Mouse (Mus musculus): ENCODE data around the gene Brwd1. TPM values are rescaled to one million over a fixed set of nuclear protein-coding genes. Genes with fewer than 3 reads are reported as not detected.
"Not testable (repeated sequence)": the region's sequence is repeated elsewhere in the genome, so short reads cannot be mapped to it uniquely, and the experiment has no call there.

Gene Brwd1
- total RNA-seq, 2 experiments from 2014 or later: 72.0 to 78.2 TPM

- intact Hi-C loops (cut with DNase I): no loop called here
- no peak for DNase-seq (ENCODE audit: low spot score)
Observed at GRCm38 (mm10) chr16:95992596-95992995, 89.7 kb downstream of the Brwd1 start.

- intact Hi-C loops (cut with DNase I): no loop called here
Observed at GRCm38 (mm10) chr16:95991122-95991900, 91.0 kb downstream of the Brwd1 start.

GRCm38 (mm10) chr16:95990462-95991121, 91.7 kb downstream of the Brwd1 start, which contains the start of gene Psmg1:
Gene Psmg1 (minus strand): TSS chr16:95990960.
- intact Hi-C loops (cut with DNase I): no loop called here
- peak; percentile 89 for DNase-seq (ENCODE audit: low spot score)

More at GRCm38 (mm10) chr16:95991122-95991900, 91.0 kb downstream of the Brwd1 start:
- DNase-seq (ENCODE audit: low spot score): no peak

- intact Hi-C loops (cut with DNase I): no loop called here
- no peak for DNase-seq (ENCODE audit: low spot score)
Observed at GRCm38 (mm10) chr16:95984911-95985310, 97.4 kb downstream of the Brwd1 start.

GRCm38 (mm10) chr16:95983601-95984000, 98.7 kb downstream of the Brwd1 start:
- no peak for DNase-seq (ENCODE audit: low spot score)

GRCm38 (mm10) chr16:95970841-95971240, 111.5 kb downstream of the Brwd1 start:
- DNase-seq (ENCODE audit: low spot score): no peak
- intact Hi-C loops (cut with DNase I): no loop called here

More at GRCm38 (mm10) chr16:95983601-95984000, 98.7 kb downstream of the Brwd1 start:
- intact Hi-C loops (cut with DNase I): no loop called here

- no peak for DNase-seq (ENCODE audit: low spot score)
- intact Hi-C loops (cut with DNase I): no loop called here
Observed at GRCm38 (mm10) chr16:95967455-95967854, 114.9 kb downstream of the Brwd1 start.

- DNase-seq (ENCODE audit: low spot score): no peak
- intact Hi-C loops (cut with DNase I): loop anchor here (5.0 kb wide), 4 partner anchors 352 to 762 kb away; no protein-coding TSS in a partner anchor
Observed at GRCm38 (mm10) chr16:95964427-95965023, 117.8 kb downstream of the Brwd1 start.

GRCm38 (mm10) chr16:95961484-95961883, 120.8 kb downstream of the Brwd1 start:
- DNase-seq (ENCODE audit: low spot score): not testable (repeated sequence)
- intact Hi-C loops (cut with DNase I): loop anchor here (5.0 kb wide), 4 partner anchors 349 to 759 kb away; no protein-coding TSS in a partner anchor

GRCm38 (mm10) chr16:95960689-95961088, 121.6 kb downstream of the Brwd1 start:
- not testable (repeated sequence) for DNase-seq (ENCODE audit: low spot score)
- intact Hi-C loops (cut with DNase I): loop anchor here (5.0 kb wide), 4 partner anchors 348 to 758 kb away; no protein-coding TSS in a partner anchor

- DNase-seq (ENCODE audit: low spot score): no peak
- intact Hi-C loops (cut with DNase I): no loop called here
Observed at GRCm38 (mm10) chr16:95958080-95958479, 124.2 kb downstream of the Brwd1 start.

GRCm38 (mm10) chr16:95956618-95957017, 125.7 kb downstream of the Brwd1 start:
- DNase-seq (ENCODE audit: low spot score): no peak
- intact Hi-C loops (cut with DNase I): no loop called here

GRCm38 (mm10) chr16:95955716-95956346, 126.5 kb downstream of the Brwd1 start:
- DNase-seq (ENCODE audit: low spot score): no peak
- intact Hi-C loops (cut with DNase I): no loop called here

- intact Hi-C loops (cut with DNase I): no loop called here
- no peak for DNase-seq (ENCODE audit: low spot score)
Observed at GRCm38 (mm10) chr16:95954341-95954740, 128.0 kb downstream of the Brwd1 start.

GRCm38 (mm10) chr16:95953159-95953650, 129.1 kb downstream of the Brwd1 start:
- no peak for DNase-seq (ENCODE audit: low spot score)
- intact Hi-C loops (cut with DNase I): no loop called here

GRCm38 (mm10) chr16:95951471-95951870, 130.9 kb downstream of the Brwd1 start:
- DNase-seq (ENCODE audit: low spot score): no peak
- intact Hi-C loops (cut with DNase I): no loop called here

GRCm38 (mm10) chr16:95945389-95946311, 136.7 kb downstream of the Brwd1 start:
- DNase-seq (ENCODE audit: low spot score): peak; percentile 70
- intact Hi-C loops (cut with DNase I): loop anchor here (1.0 to 5.0 kb wide), 6 partner anchors 85 to 338 kb away; partner anchors contain the start of gene Ets2

- no peak for DNase-seq (ENCODE audit: low spot score)
- intact Hi-C loops (cut with DNase I): loop anchor here (5.0 kb wide), 1 partner anchor 111 kb away; no protein-coding TSS in a partner anchor
Observed at GRCm38 (mm10) chr16:95943186-95943585, 139.1 kb downstream of the Brwd1 start.

Measured in heart, postnatal 25 days (tissue).